Mouse (Mus musculus) olfactory bulb, adult 2 months (tissue): ENCODE measurements at regions not wholly inside any gene's neighbourhood (a gene's known extent, or its start where the extent isn't known, plus 50 kb on each side); places are given as distances from the start of the nearest gene placed in this dataset.

ENCODE experiments used
- CTCF ChIP-seq: fragments of 200-500 bp; IDR thresholded peaks from 2 replicates; pipeline ENCODE4 v1.5.1; 2012; ENCODE audit warnings: low read depth, mild to moderate bottlenecking, low read length, moderate library complexity; ENCODE audit not compliant: insufficient read depth
- POLR2A ChIP-seq: fragments of 200-500 bp; IDR thresholded peaks from 2 replicates; pipeline ENCODE4 v1.6.1; 2012; ENCODE audit warnings: mild to moderate bottlenecking, low read depth, low read length, moderate library complexity; ENCODE audit not compliant: insufficient read depth

GRCm38 (mm10) chr7:67883040-67883439 is 69.6 kb upstream of the Igf1r start:
- TF ChIP-seq CTCF: no peak
- TF ChIP-seq POLR2A: no peak
